Mouse (Mus musculus): ENCODE results near the gene Aicda.
"Not testable (repeated sequence)": the region's sequence is repeated elsewhere in the genome, so short reads cannot be mapped to it uniquely, and the experiment has no call there.

Aicda gene

GRCm38 (mm10) chr6:122539564-122539963 is 14.0 kb upstream of the Aicda start:
- ChIA-PET POLR2A (interaction anchor here in 3 of 4 experiments (0.6 to 1.9 kb wide), 7 partner anchors 11 to 68 kb away, joined by 3 to 6 read pairs (median 4); partner anchors contain the start of gene Aicda (in 1 of the 3)), CTCF (interaction anchor here in 2 of 4 experiments (0.6 to 1.0 kb wide), 4 partner anchors 17 to 350 kb away, joined by 3 to 5 read pairs (median 5); no protein-coding TSS in a partner anchor)

GRCm38 (mm10) chr6:122542459-122542858 is 11.1 kb upstream of the Aicda start:
- POLR2A ChIA-PET = not testable (repeated sequence)
- CTCF ChIA-PET = interaction anchor here in 1 of 4 experiments (0.8 kb wide), 1 partner anchor 127 kb away, joined by 3 read pairs; no protein-coding TSS in a partner anchor

GRCm38 (mm10) chr6:122543574-122543973 is 10.0 kb upstream of the Aicda start:
- POLR2A ChIA-PET = no interaction called here
- CTCF ChIA-PET = no interaction called here

GRCm38 (mm10) chr6:122544672-122545071 is 8.9 kb upstream of the Aicda start:
- ChIA-PET CTCF (interaction anchor here in 3 of 4 experiments (0.5 to 4.0 kb wide), 5 partner anchors 12 to 51 kb away, joined by 3 to 34 read pairs (median 9); no protein-coding TSS in a partner anchor), POLR2A (interaction anchor here in 2 of 4 experiments (1.7 to 3.4 kb wide), 3 partner anchors 12 kb away, joined by 7 to 19 read pairs (median 15); no protein-coding TSS in a partner anchor)

GRCm38 (mm10) chr6:122545289-122545882 is 8.2 kb upstream of the Aicda start:
- POLR2A ChIA-PET = interaction anchor here (0.6 to 3.4 kb wide), 17 partner anchors 11 to 204 kb away, joined by 3 to 19 read pairs (median 4); partner anchors contain the start of gene Gdf3 (in 1 of the 4)
- CTCF ChIA-PET = interaction anchor here (0.5 to 4.0 kb wide), 16 partner anchors 9 to 143 kb away, joined by 3 to 34 read pairs (median 6); no protein-coding TSS in a partner anchor

GRCm38 (mm10) chr6:122545948-122546347 is 7.7 kb upstream of the Aicda start:
- POLR2A ChIA-PET = interaction anchor here (0.6 to 3.4 kb wide), 19 partner anchors 11 to 871 kb away, joined by 3 to 19 read pairs (median 4); partner anchors contain the start of gene Gdf3 (in 1 of the 4)

GRCm38 (mm10) chr6:122554102-122554501 is 501 bp downstream of the Aicda start:
- ChIA-PET CTCF (interaction anchor here (0.5 to 1.0 kb wide), 7 partner anchors 8 to 95 kb away, joined by 3 to 8 read pairs (median 3); no protein-coding TSS in a partner anchor), POLR2A (interaction anchor here in 2 of 4 experiments (0.7 to 1.6 kb wide), 4 partner anchors 15 to 257 kb away, joined by 3 to 4 read pairs (median 3); no protein-coding TSS in a partner anchor)

More at GRCm38 (mm10) chr6:122545948-122546347, 7.7 kb upstream of the Aicda start:
- CTCF ChIA-PET = interaction anchor here (0.6 to 4.0 kb wide), 21 partner anchors 9 to 1208 kb away, joined by 3 to 34 read pairs (median 4); no protein-coding TSS in a partner anchor

GRCm38 (mm10) chr6:122555266-122555665 is 1.7 kb downstream of the Aicda start:
- ChIA-PET CTCF (interaction anchor here in 1 of 4 experiments (2.9 kb wide), 1 partner anchor 9 kb away, joined by 34 read pairs; no protein-coding TSS in a partner anchor), POLR2A (interaction anchor here in 2 of 4 experiments (1.0 to 2.8 kb wide), 5 partner anchors 22 to 86 kb away, joined by 3 to 23 read pairs (median 3); no protein-coding TSS in a partner anchor)

- ChIA-PET CTCF (interaction anchor here (0.5 to 2.9 kb wide), 139 partner anchors 9 to 1855 kb away, joined by 3 to 34 read pairs (median 4); partner anchors contain the start of genes Gdf3 (in 2 of the 4) and M6pr (in 1 of the 4)), POLR2A (interaction anchor here (0.5 to 2.8 kb wide), 31 partner anchors 9 to 269 kb away, joined by 3 to 23 read pairs (median 4); no protein-coding TSS in a partner anchor)
These were observed 3.5 kb downstream of the Aicda start for GRCm38 (mm10) chr6:122556959-122557561.

- ChIA-PET POLR2A (interaction anchor here (0.5 to 1.8 kb wide), 23 partner anchors 12 to 252 kb away, joined by 3 to 10 read pairs (median 4); partner anchors contain the start of genes Gdf3 (in 2 of the 4), Dppa3 (in 1 of the 4) and M6pr (in 1 of the 4)), CTCF (interaction anchor here (0.6 to 1.4 kb wide), 60 partner anchors 10 to 1150 kb away, joined by 3 to 14 read pairs (median 4); no protein-coding TSS in a partner anchor)
These were observed 6.8 kb downstream of the Aicda start for GRCm38 (mm10) chr6:122560427-122560826.

DNA sequence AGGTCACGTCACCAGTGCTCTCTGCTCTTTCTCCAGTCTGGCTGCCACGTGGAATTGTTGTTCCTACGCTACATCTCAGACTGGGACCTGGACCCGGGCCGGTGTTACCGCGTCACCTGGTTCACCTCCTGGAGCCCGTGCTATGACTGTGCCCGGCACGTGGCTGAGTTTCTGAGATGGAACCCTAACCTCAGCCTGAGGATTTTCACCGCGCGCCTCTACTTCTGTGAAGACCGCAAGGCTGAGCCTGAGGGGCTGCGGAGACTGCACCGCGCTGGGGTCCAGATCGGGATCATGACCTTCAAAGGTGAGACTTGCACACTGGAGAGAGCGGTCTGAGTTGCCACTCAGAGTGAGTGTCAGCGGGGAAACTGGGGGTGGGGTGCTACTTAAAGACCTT is 7.4 kb downstream of the Aicda start:
- ChIA-PET CTCF (interaction anchor here (0.6 to 1.4 kb wide), 45 partner anchors 10 to 1150 kb away, joined by 3 to 14 read pairs (median 4); no protein-coding TSS in a partner anchor), POLR2A (interaction anchor here in 3 of 4 experiments (0.6 to 1.8 kb wide), 18 partner anchors 15 to 252 kb away, joined by 3 to 10 read pairs (median 4); partner anchors contain the start of genes Gdf3 (in 1 of the 3) and M6pr (in 1 of the 3))

DNA sequence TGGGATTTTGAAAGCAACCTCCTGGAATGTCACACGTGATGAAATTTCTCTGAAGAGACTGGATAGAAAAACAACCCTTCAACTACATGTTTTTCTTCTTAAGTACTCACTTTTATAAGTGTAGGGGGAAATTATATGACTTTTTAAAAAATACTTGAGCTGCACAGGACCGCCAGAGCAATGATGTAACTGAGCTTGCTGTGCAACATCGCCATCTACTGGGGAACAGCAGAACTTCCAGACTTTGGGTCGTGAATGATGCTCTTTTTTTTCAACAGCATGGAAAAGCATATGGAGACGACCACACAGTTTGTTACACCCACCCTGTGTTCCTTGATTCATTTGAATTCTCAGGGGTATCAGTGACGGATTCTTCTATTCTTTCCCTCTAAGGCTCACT is 8.9 kb downstream of the Aicda start:
- ChIA-PET CTCF (interaction anchor here (0.5 to 1.5 kb wide), 48 partner anchors 8 to 1940 kb away, joined by 3 to 10 read pairs (median 3); partner anchors contain the start of genes Aicda (in 2 of the 4) and M6pr (in 1 of the 4)), POLR2A (interaction anchor here in 3 of 4 experiments (0.5 to 1.0 kb wide), 9 partner anchors 8 to 180 kb away, joined by 3 to 4 read pairs (median 3); partner anchors contain the start of genes Apobec1 (in 1 of the 3) and Nanog (in 1 of the 3))

DNA sequence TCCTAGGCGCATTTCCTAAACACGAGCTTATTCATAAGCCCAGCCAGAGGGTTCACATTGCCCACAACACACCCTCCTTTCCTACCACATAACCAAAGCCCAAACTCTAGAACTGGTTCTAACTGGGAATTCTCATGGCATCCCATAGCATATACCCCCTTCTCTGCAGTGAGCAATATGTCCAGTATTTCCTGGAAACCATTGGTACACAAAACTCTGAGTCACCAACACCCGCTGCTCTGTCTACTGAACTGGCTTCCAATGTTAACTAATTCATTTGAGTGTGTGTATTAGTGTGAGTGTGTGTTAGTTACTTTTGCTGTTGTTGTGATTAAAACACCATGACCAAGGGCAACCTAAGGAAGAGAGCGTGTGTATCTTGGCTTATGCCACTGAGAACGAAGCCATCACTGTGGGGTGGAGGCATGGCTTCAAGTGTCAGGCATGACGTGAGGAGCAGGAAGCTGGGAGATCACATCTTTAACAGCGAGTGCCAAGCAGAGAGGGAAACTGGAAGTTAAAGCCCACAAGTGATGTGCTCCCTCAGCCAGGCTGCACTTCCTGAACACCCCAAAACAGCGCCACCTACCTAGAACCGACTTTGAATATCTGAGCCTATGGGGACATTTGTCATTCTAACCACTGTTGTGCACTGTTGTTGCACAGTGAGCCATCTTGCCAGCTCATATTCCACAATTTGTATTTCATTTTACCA is 11.6 kb downstream of the Aicda start:
- POLR2A ChIA-PET = interaction anchor here in 3 of 4 experiments (0.5 to 2.0 kb wide), 3 partner anchors 17 to 44 kb away, joined by 3 to 10 read pairs (median 5); partner anchors contain the start of gene Gdf3 (in 1 of the 3)
- CTCF ChIA-PET = interaction anchor here in 3 of 4 experiments (0.7 to 3.7 kb wide), 4 partner anchors 8 to 46 kb away, joined by 3 to 14 read pairs (median 6); no protein-coding TSS in a partner anchor

DNA sequence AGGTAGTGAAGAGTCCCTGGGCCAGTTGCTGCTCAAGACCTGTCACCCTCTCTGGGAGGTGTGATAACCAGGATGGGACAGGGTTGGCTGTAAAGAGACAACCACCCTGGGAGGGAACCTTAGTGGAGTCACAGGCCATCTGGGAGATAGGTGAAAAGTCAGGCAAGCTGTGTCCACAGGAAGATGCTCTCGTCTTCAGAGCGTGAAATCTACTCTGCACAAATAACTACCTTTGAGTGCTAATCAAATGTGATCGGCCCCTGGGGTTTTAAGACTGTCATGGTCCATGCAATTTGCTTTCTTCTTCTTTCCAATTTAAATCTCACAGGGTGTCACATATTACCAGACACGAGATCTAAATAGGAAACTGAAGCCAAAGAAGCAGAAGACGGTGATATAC is 15.5 kb downstream of the Aicda start:
- CTCF ChIA-PET = no interaction called here
- POLR2A ChIA-PET = interaction anchor here in 2 of 4 experiments (1.1 to 2.1 kb wide), 2 partner anchors 22 to 40 kb away, joined by 3 to 12 read pairs; partner anchors contain the start of gene Gdf3 (in 1 of the 2)

GRCm38 (mm10) chr6:122569762-122570161 is 16.2 kb downstream of the Aicda start:
- ChIA-PET CTCF (interaction anchor here in 2 of 4 experiments (1.0 to 2.6 kb wide), 4 partner anchors 7 to 13 kb away, joined by 3 to 9 read pairs (median 5); no protein-coding TSS in a partner anchor), POLR2A (interaction anchor here in 2 of 4 experiments (0.7 to 2.1 kb wide), 5 partner anchors 11 to 78 kb away, joined by 3 to 12 read pairs (median 3); partner anchors contain the start of gene Gdf3 (in 1 of the 2))

DNA sequence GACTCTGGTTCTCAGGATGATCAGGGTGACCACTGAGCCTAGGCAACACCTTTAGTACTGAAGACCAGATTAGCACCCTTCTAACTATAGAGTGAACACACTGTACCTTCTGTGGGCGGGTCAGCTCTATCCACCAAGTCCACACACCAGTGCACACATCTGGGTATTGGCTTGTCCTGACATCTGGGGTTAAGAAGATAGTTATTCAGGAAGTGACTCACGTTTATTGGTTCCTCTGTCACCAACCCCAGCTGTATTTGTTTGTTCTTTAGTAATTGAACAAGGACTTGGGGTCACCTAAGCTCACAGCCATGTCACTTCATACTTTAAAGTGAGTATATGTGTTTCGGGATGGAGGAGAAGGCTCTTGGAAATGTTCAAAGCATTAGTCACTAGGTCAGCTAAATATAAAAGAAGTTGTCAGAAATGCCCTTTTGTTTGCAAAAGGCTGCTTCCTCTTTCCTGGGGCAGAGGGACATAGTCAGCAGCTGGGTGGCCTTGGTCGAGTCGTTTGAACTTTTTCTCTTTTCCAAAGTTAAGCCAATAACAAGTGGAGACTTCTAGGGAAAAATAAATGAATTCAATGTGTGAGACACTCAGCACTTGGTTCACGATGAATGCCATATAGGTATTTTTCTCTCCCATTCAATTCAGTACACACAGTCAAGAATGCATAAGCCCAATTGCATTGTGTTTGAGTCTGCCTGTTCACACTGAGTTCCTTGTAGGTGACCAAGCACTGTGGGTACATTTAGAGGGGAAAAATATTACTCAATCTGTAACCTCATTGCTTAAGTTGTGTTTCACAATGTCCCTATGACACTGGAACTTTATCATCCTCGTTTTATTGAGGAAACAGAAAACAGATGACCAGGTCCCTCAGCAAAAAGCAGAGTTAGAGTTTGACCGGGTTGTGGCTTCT is 17.4 kb downstream of the Aicda start:
- CTCF ChIA-PET = interaction anchor here (0.5 to 2.6 kb wide), 9 partner anchors 9 to 1762 kb away, joined by 3 to 9 read pairs (median 4); no protein-coding TSS in a partner anchor

More for the DNA sequence above, 17.4 kb downstream of the Aicda start:
- POLR2A ChIA-PET = interaction anchor here in 2 of 4 experiments (0.9 to 2.1 kb wide), 5 partner anchors 9 to 38 kb away, joined by 3 to 12 read pairs (median 3); partner anchors contain the start of gene Gdf3 (in 1 of the 2)
